Mouse (Mus musculus): ENCODE results near the gene Kif23.

Kif23 gene

DNA sequence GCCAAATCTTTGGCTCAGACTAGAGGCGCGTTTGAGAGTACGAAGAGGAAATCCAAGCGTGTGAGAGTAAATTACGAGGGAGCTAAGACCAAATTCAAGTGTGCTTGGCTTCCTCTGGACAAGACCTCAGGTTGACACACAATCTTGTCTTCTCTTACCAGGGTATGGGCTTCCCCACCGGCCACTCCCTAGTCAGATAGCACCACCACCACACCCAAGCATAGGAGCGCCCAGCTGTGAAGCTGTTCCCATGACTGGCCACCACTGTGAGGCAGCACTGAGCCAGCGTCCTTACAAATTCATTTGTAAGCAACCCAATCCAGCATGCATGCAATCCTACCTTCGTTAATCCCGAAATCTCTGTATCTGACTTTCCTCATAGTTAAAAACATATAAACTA is 39.7 kb downstream of the Kif23 start:
- no peak for DNase-seq (ENCODE audit: low read depth, low spot score)

DNA sequence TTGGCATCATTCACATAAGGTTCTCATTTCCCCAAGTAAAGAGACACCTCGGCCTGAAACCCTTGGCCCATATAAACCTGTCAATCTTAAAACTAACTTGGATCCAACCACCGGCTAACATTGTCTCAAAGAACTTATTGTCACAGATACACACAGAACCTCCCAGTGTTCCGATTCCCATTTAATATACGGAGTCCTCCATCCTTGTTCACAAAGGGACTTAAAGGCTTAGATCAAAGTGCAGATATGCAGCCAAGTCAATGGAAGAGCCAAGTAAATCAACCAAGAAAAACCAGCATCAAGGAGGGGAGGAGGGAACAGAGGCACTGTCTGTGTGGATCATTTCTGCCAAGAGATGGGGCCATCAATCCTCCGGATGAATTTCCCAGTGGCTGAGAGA is 41.0 kb downstream of the Kif23 start:
- DNase-seq (ENCODE audit: low read depth, low spot score) = no peak

DNA sequence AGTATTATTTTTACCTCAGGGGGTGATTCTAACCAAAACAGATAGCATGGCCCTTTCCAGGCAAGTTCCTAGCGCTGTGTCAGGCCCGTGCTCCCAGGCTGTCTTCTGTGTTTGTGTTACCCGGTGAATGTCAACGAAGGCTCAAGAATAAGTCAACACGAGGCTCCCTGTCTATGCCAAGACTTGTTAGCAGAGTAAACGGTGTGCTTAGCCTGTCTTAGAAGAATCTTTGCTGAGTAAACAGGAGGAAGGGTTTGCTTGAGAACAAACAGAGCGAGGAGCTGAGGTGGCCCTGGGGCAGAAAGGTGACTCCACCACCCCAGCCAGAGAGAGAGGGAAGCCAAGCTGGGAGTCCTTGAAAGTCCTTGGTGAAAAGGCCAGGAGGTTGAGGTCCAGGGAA is 42.4 kb downstream of the Kif23 start:
- DNase-seq (ENCODE audit: low read depth, low spot score) = no peak

DNA sequence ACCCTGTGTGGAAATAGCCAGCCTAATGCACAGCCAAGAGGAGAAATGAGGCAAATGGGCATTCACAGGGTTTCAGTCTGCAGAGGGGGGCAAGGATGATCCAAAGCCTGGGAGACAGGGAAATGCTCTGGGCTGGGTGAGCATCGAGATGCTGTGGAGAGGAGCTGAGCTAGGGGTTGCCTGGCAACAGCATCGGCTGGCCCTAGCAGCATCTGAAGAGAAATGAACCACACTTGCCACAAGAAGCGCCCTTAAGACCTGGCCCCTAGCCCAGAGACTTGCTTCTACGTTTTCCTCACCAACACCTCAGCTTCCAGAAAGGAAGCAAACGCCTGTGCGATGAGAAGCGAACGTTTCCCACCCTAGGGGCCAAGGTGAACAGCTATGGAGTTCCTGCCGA is 44.1 kb downstream of the Kif23 start:
- no peak for DNase-seq (ENCODE audit: low read depth, low spot score)

DNA sequence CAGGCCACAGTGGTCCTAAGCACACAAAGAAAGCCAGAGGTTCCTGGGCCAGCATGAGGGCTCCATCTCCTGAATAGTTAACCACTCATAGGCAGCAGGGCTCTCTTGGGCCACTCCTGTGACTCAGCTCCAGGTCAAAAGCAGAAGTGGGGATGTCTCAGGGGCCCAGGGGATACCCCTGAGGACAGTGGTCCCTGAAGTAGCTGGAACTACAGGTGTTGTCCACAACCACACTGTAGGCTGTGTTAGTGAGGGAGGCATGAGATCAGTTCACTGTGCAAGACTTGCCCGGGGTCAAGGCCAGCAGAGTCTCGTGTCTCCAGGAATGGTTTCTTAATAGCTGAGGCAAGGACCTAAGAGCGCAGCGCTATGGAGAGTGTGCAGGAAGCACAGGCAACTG is 45.0 kb downstream of the Kif23 start:
- no peak for DNase-seq (ENCODE audit: low read depth, low spot score)

DNA sequence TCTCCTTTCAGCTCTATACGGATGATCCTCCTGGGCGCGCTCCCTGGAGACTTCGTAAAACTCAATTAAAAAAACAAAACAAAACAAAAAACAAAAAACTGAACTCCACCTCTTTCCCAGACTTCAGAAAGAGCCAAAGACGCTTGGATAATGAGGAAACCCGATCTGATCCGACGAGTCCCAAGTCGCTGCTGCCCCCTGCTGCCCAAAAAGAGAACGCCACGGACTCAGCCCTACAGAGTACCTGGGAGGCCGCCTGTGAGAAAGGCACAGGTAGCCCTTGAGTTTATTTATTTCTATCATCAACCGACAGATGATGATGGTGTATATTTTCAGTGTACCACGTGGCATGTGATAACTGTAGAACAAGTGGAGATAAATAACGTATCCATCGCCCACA is 46.8 kb downstream of the Kif23 start:
- peak; percentile 38 for DNase-seq (ENCODE audit: low read depth, low spot score)

DNA sequence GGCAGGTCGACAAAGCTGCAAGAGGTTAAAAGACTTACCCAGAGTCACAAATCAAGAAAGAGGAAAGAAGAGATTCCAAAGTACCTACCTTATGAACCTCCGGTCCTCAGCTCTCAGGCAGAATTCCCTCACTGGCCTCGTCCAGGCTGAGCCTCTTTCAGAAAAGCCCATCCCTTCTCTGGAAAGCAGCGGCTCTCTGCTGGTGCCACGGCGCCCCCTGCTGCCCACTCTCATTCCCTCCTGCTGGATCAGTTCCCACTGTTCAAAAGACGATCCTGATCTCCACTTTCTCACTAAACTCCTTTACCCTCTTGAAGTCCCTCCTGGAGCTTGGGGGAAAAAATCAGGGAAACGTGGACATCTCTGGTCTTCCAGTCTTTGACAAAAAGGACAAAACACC is 48.2 kb downstream of the Kif23 start:
- peak; percentile 35 for DNase-seq (ENCODE audit: low read depth, low spot score)

DNA sequence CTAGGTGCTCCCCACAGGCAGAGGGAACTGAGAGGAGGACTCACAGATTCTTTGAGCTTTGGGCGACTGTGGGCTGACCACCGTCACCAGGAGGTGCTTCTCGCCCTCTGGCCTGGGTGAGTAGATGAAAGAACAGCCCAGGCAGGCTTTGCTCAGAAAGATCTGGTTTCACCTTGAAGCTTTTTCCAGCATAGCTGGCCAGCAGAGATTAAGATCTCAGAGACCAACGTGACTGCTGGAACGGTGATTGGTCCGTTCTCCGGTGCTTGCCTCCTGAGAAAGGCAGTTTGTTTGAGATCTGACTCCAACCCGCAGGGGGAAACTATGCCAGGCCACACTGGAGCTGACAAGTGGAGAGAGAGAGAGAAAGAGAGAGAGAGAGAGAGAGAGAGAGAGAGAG is 51.6 kb downstream of the Kif23 start:
- DNase-seq (ENCODE audit: low read depth, low spot score) = peak; percentile 53

DNA sequence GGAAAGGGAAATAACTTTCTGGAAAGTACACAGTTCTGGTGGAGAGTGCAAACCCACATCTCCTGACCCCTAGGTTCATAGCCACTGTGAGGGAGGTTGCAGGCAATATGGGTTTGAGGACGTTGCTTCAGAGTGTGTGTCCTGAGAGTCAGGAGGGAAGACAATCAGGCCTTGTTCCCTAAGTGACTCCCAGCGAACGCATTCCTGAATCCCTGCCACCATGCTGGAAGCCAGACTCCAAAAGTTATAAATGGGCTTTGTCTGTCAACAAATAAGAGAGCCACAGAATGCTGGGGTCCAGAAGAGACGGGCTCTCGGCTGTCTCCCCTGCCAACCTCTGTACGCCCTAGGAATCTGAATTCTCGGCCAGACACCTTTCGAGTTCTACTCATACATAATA is 56.7 kb downstream of the Kif23 start:
- no peak for DNase-seq (ENCODE audit: low read depth, low spot score)

DNA sequence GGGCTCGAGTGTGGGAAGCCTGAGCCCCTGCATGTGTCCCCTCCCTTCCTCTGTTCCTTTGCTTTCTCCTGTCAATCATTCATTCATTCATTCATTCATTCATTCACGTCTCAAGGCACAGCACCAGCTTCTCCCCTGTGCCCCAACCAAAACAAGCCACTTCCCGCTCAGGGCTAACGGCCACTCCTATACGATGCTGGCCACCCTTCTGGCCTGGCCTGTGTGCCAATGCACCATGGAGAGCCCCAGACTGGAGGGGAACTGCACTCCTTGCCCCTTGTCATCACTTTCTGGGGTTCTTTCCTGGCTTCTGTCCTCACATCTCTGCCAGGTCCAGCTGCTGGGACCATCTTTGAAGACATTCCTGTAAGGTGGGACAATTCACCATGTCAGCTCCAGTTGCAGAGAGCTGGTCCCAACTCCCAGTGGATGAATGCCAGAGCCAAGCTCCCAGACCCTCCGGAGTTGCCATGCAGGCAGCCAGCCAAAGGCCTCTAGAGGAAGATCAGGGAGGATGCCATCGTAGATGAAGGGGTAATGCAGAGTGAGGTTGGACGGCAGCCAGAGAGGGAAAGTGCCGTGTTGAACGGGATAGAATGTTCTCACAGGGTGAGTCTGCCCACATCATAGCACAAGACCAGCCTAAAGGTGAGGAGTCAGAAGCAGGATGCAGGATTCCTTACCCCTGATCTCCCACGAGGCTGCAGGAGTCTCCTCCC is 58.8 kb downstream of the Kif23 start:
- DNase-seq (ENCODE audit: low read depth, low spot score) = no peak

DNA sequence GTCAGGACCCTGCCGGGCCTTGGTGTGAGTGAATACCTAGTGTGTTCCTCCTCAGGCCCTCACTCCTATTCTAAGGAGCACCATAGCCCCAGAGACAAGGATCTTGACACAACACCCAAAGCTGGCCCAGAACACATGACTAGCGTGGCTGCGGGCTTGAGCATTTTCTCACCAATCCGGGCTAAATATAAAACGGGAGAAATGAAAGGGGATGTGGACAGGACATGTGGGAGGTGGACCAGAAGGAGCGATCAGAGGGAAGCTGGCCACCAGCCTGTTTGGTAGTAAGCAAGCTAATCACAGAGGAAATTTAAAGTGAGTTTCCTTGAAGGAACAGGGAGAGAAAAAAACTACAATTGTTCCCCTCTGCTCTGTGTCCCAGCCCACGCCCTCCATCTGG is 60.6 kb downstream of the Kif23 start:
- no peak for DNase-seq (ENCODE audit: low read depth, low spot score)

DNA sequence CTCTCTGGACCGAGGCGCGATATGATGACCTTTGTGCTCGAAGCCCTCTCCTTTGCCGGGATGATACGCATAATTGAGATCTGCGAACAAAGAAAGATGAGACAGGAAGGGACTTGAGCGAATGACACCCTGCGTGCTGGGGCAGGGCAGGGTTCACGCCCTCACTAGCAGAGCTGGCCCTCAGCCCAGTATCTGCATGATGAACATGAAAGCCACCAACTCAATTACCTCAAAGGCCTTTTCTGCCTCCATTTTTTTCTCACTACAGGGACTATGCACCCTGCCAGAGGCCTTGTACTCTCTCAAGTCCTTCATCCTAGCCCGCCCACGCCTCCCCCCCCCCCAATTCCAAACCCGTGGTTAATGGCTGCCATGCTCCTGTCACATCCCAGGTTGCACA is 61.6 kb downstream of the Kif23 start:
- DNase-seq (ENCODE audit: low read depth, low spot score) = no peak

DNA sequence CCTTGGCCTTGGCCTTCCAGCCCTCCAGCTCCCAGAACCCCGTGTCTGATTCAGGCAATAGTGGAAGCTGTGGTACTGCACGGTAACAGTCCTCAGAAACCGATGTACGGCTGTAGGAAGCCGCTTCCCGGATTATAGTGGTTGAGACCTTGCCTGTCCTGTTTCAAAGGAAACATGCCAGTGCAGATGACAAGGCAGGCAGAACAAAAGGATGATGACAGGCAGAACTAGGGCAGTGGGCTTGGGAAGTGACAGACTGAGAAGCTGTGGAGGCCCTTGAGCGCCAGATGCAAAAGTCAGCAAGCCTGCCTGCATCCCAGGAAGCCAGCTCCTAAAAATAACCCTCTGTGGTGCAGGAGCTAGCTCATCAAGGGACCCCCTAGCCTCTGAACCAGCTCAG is 62.2 kb downstream of the Kif23 start:
- no peak for DNase-seq (ENCODE audit: low read depth, low spot score)

DNA sequence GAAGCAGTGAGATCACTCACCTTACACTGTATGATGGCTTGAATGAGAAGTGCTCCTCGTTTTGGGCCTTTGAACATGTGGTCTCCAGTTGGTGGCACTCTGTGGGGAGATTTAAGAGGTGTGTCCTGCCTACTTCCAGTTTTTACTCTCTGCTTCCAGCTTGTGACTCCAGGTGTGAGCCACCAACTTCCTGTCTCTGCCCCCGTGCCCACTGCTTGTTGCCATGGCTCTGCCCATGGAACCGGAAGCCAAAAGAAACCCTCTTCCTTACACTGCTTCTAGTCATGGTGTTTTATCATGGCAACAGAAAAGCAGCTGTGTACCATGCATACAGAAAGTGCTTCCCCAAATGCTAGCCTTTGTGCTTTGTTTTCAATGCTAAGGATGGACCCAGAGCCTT is 64.4 kb downstream of the Kif23 start:
- DNase-seq (ENCODE audit: low read depth, low spot score) = no peak

DNA sequence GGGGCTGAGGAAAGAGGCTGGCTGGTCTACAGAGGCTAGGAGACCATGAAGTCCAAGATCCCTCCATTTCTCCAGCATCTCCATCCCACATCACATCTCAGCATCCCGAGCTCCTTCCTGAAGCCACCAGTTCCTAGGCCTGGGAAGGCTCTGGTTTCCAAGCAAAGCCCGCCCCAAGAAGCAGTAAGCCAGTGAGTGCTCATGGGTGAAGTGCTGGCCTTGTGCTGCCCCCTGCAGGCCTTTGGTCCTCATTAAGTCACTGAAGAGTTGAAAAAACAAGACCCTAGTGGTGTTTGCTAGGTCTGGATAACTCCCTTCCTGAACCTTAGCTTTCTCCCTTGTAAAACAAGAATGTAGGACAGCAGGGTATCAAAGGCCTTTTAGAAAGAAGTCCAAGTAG is 67.7 kb downstream of the Kif23 start:
- DNase-seq (ENCODE audit: low read depth, low spot score) = peak; percentile 25

DNA sequence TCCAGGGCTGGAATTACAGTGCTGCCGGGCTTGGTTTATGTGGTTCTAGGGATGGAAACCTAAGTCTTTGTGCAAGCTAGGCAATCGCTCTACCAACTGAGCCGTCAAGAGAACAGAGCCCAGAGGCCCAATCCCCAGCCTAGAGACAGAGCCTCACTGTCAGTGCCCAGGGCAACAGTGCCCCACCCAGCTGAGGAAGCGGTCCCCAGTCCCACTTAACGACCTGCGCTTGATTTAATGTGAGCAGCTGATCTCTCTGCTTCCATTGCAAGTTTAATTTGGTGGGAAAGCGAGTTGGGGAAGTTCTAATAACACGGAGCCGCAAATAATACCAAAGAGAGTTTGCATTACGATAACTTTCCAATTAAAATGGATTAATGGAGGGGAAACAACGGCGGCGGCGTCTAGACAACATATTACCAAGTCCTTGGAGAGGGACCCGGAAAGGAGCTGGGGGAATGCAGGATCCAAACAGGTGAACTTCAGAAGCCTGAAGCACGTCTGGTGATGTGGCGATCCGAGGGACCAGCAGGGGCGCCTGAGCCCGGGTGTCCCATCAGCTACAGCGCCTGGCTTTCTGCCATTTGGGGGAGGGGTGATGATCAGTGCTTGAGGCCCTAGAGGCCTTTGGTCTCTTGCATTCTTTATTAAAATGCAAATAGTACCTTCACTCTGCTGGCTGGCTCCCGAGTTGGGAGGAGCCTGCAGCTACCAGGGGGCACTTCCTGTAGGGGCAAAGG is 69.0 kb downstream of the Kif23 start:
- DNase-seq (ENCODE audit: low read depth, low spot score) = no peak

DNA sequence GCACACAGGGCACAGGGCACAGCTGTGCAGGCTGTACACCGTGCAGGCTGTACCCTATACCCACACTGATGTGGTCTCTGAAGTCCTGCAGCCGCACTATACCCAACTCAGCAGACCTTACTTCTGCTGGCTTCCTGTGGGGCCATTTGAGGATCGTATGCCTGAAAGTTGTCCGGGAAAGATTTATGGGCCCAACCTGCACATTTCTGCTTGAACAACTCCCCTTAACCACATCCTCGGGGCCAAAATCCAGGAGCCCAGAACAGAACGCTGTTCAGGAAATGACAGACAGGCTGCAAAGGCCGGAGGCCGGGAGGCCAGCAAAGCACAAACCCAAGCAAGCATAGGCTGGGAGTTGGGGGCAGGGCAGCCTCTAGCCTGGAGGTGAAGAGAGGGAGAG is 73.2 kb downstream of the Kif23 start:
- DNase-seq (ENCODE audit: low read depth, low spot score) = no peak

DNA sequence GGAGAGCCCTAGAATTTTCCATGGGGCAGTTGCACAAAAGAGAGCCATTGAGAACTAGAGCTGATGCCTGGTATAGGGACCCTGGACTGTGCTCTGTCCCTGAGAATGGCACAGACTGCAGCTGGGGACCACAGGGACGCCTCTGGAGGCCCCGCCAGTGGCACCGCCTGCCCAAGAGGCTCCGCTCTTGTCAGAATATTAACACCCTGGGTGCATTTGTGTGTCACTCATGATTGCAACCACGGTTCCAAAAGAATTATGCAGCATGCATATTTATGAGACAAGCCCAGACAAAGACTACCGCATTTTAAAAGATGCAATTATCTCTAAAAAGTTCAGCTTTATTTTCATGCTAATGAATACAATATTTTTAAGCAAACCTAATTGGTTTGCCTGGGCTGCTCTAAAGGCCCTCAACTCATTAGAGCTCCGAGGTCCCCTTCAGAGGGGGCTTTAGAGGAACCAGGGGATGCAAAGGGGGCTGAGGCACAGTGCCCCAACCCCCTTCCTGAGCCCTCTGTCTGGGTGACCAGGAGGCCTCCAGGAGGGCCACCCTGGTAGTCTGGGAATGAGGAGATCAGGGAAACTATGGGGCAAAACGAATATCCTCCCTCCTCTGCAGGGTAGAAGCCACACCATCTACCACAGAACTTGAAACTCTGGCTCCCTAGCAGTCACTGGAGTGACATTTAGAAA is 74.2 kb downstream of the Kif23 start:
- DNase-seq (ENCODE audit: low read depth, low spot score) = no peak

DNA sequence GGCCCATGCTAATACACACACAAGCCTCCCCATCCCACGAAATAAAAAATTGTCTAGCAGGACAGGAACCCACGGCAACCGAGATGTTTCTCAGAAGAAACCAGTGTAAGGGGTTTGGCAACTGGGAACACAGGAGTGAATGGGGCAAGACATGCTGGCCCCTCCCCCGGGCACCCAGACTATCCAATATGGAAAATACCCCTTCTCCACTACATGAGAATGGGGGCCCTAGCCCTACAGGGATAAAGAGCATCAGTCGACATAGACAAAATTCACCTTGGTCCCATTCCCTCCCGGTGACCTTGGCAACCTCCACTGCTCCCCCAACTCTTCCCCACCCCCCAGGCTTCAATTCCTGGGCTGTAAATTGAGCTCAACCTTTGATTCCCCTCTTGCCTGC is 74.7 kb downstream of the Kif23 start:
- no peak for DNase-seq (ENCODE audit: low read depth, low spot score)

DNA sequence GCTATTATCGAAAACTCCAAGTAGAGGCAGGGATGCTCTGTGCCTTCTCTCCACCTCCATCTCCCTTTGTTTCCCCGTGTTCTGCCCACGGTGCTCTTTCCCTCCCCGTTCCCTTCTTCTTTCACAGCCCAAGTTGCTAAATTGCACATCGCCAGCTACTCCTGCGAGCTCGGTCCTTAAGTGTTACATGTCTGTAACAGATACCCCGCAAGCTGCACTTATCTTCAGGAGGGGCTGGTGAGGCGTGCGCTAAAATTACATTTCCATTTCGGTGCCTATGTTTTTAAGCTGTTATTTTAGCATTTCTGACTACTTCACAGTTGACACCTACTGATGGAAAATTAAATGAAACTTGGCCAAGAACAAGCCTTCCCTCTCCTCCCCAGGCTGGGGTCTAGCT is 78.9 kb downstream of the Kif23 start:
- no peak for DNase-seq (ENCODE audit: low read depth, low spot score)
